Mouse (Mus musculus) thymus, adult 2 months (tissue): Measurements from ENCODE around the gene Tasp1.

Experiments
- CTCF ChIP-seq: fragments of 200-500 bp; IDR thresholded peaks from 2 replicates; pipeline ENCODE4 v1.5.1; 2012; ENCODE audit warnings: mild to moderate bottlenecking, control low read depth, low read length, moderate library complexity, borderline replicate concordance; ENCODE audit not compliant: control insufficient read depth, poor library complexity, insufficient read depth; ENCODE audit errors: extremely low read depth
- POLR2A ChIP-seq: fragments of 200-500 bp; IDR thresholded peaks from 2 replicates; pipeline ENCODE4 v1.6.1; 2012; ENCODE audit warnings: mild to moderate bottlenecking, low read length, control low read depth, moderate library complexity; ENCODE audit not compliant: control insufficient read depth, poor library complexity, insufficient read depth; ENCODE audit errors: extremely low read depth

GRCm38 (mm10) chr2:139934577-139934976, 132.0 kb downstream of the Tasp1 start:
- TF ChIP-seq CTCF (no peak), POLR2A (no peak)
